Mouse (Mus musculus) lung, postnatal 0 days (tissue): ENCODE measurements around the gene Rtn4ip1.

Source experiments
- CTCF ChIP-seq: IDR thresholded peaks from 2 replicates; pipeline ENCODE4 v1.5.1; 2016; ENCODE audit warnings: antibody characterized with exemption, mild to moderate bottlenecking
- EP300 ChIP-seq: IDR thresholded peaks from 2 replicates; pipeline ENCODE4 v1.6.1; 2016; ENCODE audit warnings: antibody characterized with exemption, mild to moderate bottlenecking, control low read depth

- no peak for TF ChIP-seq EP300
- TF ChIP-seq CTCF = no peak
Measured at GRCm38 (mm10) chr10:43910032-43910872, 8.6 kb downstream of the Rtn4ip1 start.
